Mouse (Mus musculus) MEL (cell line): ENCODE data around the gene Tbc1d10c. TPM values are rescaled to one million over a fixed set of nuclear protein-coding genes. Genes with fewer than 3 reads are reported as not detected.

Source experiments
- DNase-seq: peaks from one replicate; pipeline ENCODE4 v3.0.0; 2011; ENCODE audit warnings: low read depth, low spot score
- H3K27ac ChIP-seq: 2 replicates; pipeline ENCODE4 v1.5.1; 2012; ENCODE audit warnings: low read depth, mild to moderate bottlenecking, control low read depth, low read length, moderate library complexity; ENCODE audit not compliant: control insufficient read depth
- H3K27me3 ChIP-seq, 2 experiments: fragments of 150-350 bp in 1 of 2; sonication (generic) in 1 of 2; 2 replicates each; pipeline ENCODE4 v1.6.1; 2012; ENCODE audit warnings: low read length in 2 of 2, mild to moderate bottlenecking in 2 of 2, improper control_type of control experiment in 1 of 2, moderate library complexity in 1 of 2; ENCODE audit not compliant: insufficient read depth in 2 of 2, control insufficient read depth in 1 of 2
- H3K36me3 ChIP-seq, 2 experiments: 2 replicates each; pipeline ENCODE4 v1.6.1; 2012 to 2014; ENCODE audit warnings: low read length in 2 of 2, improper control_type of control experiment in 1 of 2, inconsistent platforms in 1 of 2, mild to moderate bottlenecking in 1 of 2; ENCODE audit not compliant: insufficient read depth in 2 of 2, control insufficient read depth in 1 of 2
- H3K4me1 ChIP-seq, 2 experiments: fragments of 150-350 bp in 1 of 2; sonication (generic) in 1 of 2; 2 replicates each; pipeline ENCODE4 v1.6.1; 2012; ENCODE audit warnings: low read length in 2 of 2, improper control_type of control experiment in 1 of 2, mild to moderate bottlenecking in 1 of 2; ENCODE audit not compliant: insufficient read depth in 2 of 2, control insufficient read depth in 1 of 2
- H3K4me3 ChIP-seq, 2 experiments: fragments of 150-350 bp in 1 of 2; sonication (generic) in 1 of 2; 2 replicates each; pipeline ENCODE4 v1.5.1; 2012; ENCODE audit warnings: low read depth in 2 of 2, low read length in 2 of 2, mild to moderate bottlenecking in 2 of 2, moderate library complexity in 2 of 2, control low read depth in 1 of 2, improper control_type of control experiment in 1 of 2; ENCODE audit not compliant: control insufficient read depth in 1 of 2, insufficient read depth in 1 of 2
- H3K79me2 ChIP-seq: 2 replicates; pipeline ENCODE4 v1.6.1; 2012; ENCODE audit warnings: mild to moderate bottlenecking, low read length, moderate library complexity; ENCODE audit not compliant: control insufficient read depth, poor library complexity, insufficient read depth
- H3K9ac ChIP-seq: 2 replicates; pipeline ENCODE4 v1.6.1; 2012; ENCODE audit warnings: low read depth, mild to moderate bottlenecking, control low read depth, low read length, moderate library complexity; ENCODE audit not compliant: control insufficient read depth, poor library complexity, severe bottlenecking
- H3K9me3 ChIP-seq: fragments of 150-350 bp; sonication (generic); replicated peaks from 2 replicates; pipeline ENCODE4 v1.6.1; 2012; ENCODE audit warnings: mild to moderate bottlenecking, low read length, improper control_type of control experiment, moderate library complexity; ENCODE audit not compliant: insufficient read depth
- CHD2 ChIP-seq: IDR thresholded peaks from 2 replicates; pipeline ENCODE4 v1.6.1; 2011; ENCODE audit warnings: low read length, improper control_type of control experiment
- E2F4 ChIP-seq: IDR thresholded peaks from 2 replicates; pipeline ENCODE4 v1.6.1; 2011; ENCODE audit warnings: low read depth, low read length, improper control_type of control experiment, borderline replicate concordance
- HCFC1 ChIP-seq: IDR thresholded peaks from 2 replicates; pipeline ENCODE4 v1.6.1; 2012; ENCODE audit warnings: low read depth, mild to moderate bottlenecking, inconsistent platforms, low read length, improper control_type of control experiment, moderate library complexity
- MAX ChIP-seq: IDR thresholded peaks from 2 replicates; pipeline ENCODE4 v1.6.1; 2011; ENCODE audit warnings: low read length, improper control_type of control experiment
- MAZ ChIP-seq: IDR thresholded peaks from 2 replicates; pipeline ENCODE4 v1.6.1; 2012; ENCODE audit warnings: low read depth, mild to moderate bottlenecking, inconsistent platforms, low read length, improper control_type of control experiment
- MEF2A ChIP-seq: IDR thresholded peaks from 2 replicates; pipeline ENCODE4 v1.6.1; 2014; ENCODE audit warnings: low read depth, mild to moderate bottlenecking, inconsistent platforms, low read length, improper control_type of control experiment; ENCODE audit not compliant: poor library complexity, insufficient replicate concordance, severe bottlenecking; ENCODE audit errors: extremely low read depth
- MYC ChIP-seq: IDR thresholded peaks from 2 replicates; pipeline ENCODE4 v1.6.1; 2011; ENCODE audit warnings: low read depth, mild to moderate bottlenecking, low read length, improper control_type of control experiment, moderate library complexity
- POLR2A ChIP-seq, 2 experiments: IDR thresholded peaks; 2 replicates each; pipeline ENCODE4 v1.6.1; 2011 to 2012; ENCODE audit warnings: low read length in 2 of 2, mild to moderate bottlenecking in 2 of 2, control low read depth in 1 of 2, improper control_type of control experiment in 1 of 2, low read depth in 1 of 2, moderate library complexity in 1 of 2; ENCODE audit not compliant: control insufficient read depth in 1 of 2, insufficient read depth in 1 of 2, poor library complexity in 1 of 2
- POLR2AphosphoS5 ChIP-seq: IDR thresholded peaks from 2 replicates; pipeline ENCODE4 v1.6.1; 2012; ENCODE audit warnings: low read depth, borderline replicate concordance, mild to moderate bottlenecking, inconsistent platforms, low read length, moderate library complexity, mixed read lengths
- SIN3A ChIP-seq: IDR thresholded peaks from 2 replicates; pipeline ENCODE4 v1.6.1; 2012; ENCODE audit warnings: low read length, improper control_type of control experiment, inconsistent platforms
- SMC3 ChIP-seq: IDR thresholded peaks from 2 replicates; pipeline ENCODE4 v1.6.1; 2011; ENCODE audit warnings: low read depth, low read length, improper control_type of control experiment
- TAL1 ChIP-seq: IDR thresholded peaks from 2 replicates; pipeline ENCODE4 v1.6.1; 2012; ENCODE audit warnings: mild to moderate bottlenecking, inconsistent platforms, low read length, moderate library complexity, mixed read lengths
- TBP ChIP-seq: IDR thresholded peaks from 2 replicates; pipeline ENCODE4 v1.8.0; 2011; ENCODE audit warnings: low read depth, low read length, improper control_type of control experiment
- TCF12 ChIP-seq: IDR thresholded peaks from 2 replicates; pipeline ENCODE4 v1.6.1; 2014; ENCODE audit warnings: low read depth, mild to moderate bottlenecking, inconsistent platforms, low read length, improper control_type of control experiment, moderate library complexity
- UBTF ChIP-seq: IDR thresholded peaks from 2 replicates; pipeline ENCODE4 v1.6.1; 2012; ENCODE audit warnings: low read depth, mild to moderate bottlenecking, inconsistent platforms, low read length, improper control_type of control experiment, moderate library complexity, borderline replicate concordance; ENCODE audit not compliant: insufficient read depth
- USF2 ChIP-seq, 2 experiments: IDR thresholded peaks; 2 replicates each; pipeline ENCODE4 v1.6.1; 2011 to 2012; ENCODE audit warnings: improper control_type of control experiment in 2 of 2, low read length in 2 of 2, borderline replicate concordance in 1 of 2, inconsistent platforms in 1 of 2, low read depth in 1 of 2, mild to moderate bottlenecking in 1 of 2; ENCODE audit not compliant: insufficient read depth in 1 of 2
- ZC3H11A ChIP-seq: IDR thresholded peaks from 2 replicates; pipeline ENCODE4 v1.6.1; 2012; ENCODE audit warnings: low read depth, mild to moderate bottlenecking, inconsistent platforms, low read length, improper control_type of control experiment
- ZMIZ1 ChIP-seq: IDR thresholded peaks from 2 replicates; pipeline ENCODE4 v1.6.1; 2012; ENCODE audit warnings: low read depth, mild to moderate bottlenecking, inconsistent platforms, low read length, improper control_type of control experiment, moderate library complexity
- ZNF384 ChIP-seq: IDR thresholded peaks from 2 replicates; pipeline ENCODE4 v1.6.1; 2012; ENCODE audit warnings: low read depth, mild to moderate bottlenecking, inconsistent platforms, low read length, improper control_type of control experiment
- polyA plus RNA-seq, 2 experiments: library from polyadenylated mRNA; stranded (reverse) in 1 of 2; unstranded in 1 of 2; fragments of >175 nt in 1 of 2; fragments of >200 nt in 1 of 2; gene quantifications; 2 replicates each; pipeline versions ENCODE4 v1.2.1 to v1.2.4; 2012; ENCODE audit warnings: low replicate concordance in 2 of 2, low read depth in 1 of 2; ENCODE audit not compliant: insufficient read length in 2 of 2, insufficient read depth in 1 of 2, missing spikeins in 1 of 2
- total RNA-seq: library from RNA; depleted of rRNA; stranded (reverse); fragments of 300-350 nt; gene quantifications from 2 replicates; pipeline ENCODE4 v1.2.3, GENCODE M21; 2012

Tbc1d10c gene
- total and polyA plus RNA-seq, 3 experiments = 14.0 to 15.5 TPM; not detected in 1

DNA sequence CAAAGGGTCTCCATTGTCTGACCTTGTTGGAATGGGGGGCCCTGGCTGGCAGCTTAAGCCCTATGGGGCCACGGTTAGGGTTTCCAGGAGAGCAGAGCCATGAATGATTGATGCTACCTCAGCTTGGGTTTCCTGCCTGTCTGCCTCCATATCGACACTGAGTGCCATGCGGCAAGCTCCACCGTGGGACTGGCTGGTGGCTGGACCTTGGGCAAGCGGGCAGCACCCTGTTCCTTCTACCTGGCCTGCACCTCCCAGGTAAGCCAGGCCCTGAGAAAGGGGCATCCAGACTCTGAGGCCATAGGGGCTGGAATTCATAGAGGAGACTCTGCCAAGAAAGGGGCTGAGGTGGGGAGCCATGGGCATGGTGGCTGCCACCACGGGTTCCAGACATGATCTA lies 50.9 kb downstream of the Tbc1d10c start:
- Histone ChIP-seq H3K27ac (no peak overlapping the region), H3K36me3 (no peaks in the 10 kb centered on the region)
- no peak for DNase-seq
- TF ChIP-seq ZMIZ1 = no peak
- TF ChIP-seq CHD2 = no peak
- TF ChIP-seq ZC3H11A = no peak
- TF ChIP-seq MAX = no peak
- TF ChIP-seq TCF12 = no peak
- no peak for TF ChIP-seq MYC
- TF ChIP-seq SMC3 = no peak
- TF ChIP-seq MAZ = no peak
- no peak for TF ChIP-seq MEF2A
- no peak for TF ChIP-seq SIN3A
- TF ChIP-seq E2F4 = no peak
- TF ChIP-seq HCFC1 = no peak
- no peak for TF ChIP-seq POLR2AphosphoS5
- no peak for TF ChIP-seq ZNF384
- TF ChIP-seq TAL1 = no peak
- TF ChIP-seq UBTF = no peak
- TF ChIP-seq POLR2A (IDR thresholded peaks at IDR 0.05; ENCODE audit: control insufficient read depth in 1 of 2, insufficient read depth in 1 of 2, low read depth in 1 of 2, low read length in 2 of 2, poor library complexity in 1 of 2) = no peak
- no peak for TF ChIP-seq USF2 (IDR thresholded peaks at IDR 0.05; ENCODE audit: borderline replicate concordance in 1 of 2, insufficient read depth in 1 of 2, low read depth in 1 of 2, low read length in 2 of 2)
- TF ChIP-seq TBP = no peak
- TF ChIP-seq, all 39 proteins: peak for 0
- no peaks in the 10 kb centered on the region for H3K9me3 ChIP-seq
- no peaks in the 10 kb centered on the region; a peak in 1 of 4 replicates for H3K27me3 ChIP-seq
- H3K4me1 ChIP-seq = no peaks in the 10 kb centered on the region
- no peak overlapping the region for H3K9ac ChIP-seq
- no peaks in the 10 kb centered on the region for H3K79me2 ChIP-seq
- no peak overlapping the region for H3K4me3 ChIP-seq

DNA sequence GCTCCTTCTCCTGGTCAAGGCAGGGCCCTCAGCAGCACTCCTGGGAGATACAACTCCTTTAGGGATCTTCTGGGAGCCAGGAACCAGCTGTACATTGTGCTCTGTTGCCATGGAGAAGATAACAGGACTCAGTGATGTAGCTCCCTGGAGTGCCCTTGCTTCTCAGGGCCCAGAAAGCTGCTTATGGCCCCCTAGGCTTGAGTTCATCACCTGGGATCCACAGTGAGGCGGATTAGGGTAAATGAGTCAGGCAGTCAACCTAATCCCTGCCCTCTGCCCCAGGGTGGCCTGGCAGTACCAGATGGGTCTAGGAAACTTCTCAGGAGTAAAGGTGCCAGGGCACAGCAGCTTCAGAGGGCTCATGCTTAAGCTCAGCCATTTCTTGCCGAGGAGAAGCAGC lies 51.6 kb downstream of the Tbc1d10c start, which contains the start of gene Gpr152:
Gene Gpr152, plus strand, starts transcription at position 342 of the 400 bp plus-strand sequence.
- Histone ChIP-seq H3K4me1 (no peaks in the 10 kb centered on the region), H3K27ac (no peak within 1 kb of the TSS), H3K4me3 (no peak within 1 kb of the TSS), H3K9me3 (no peaks in the 10 kb centered on the region), H3K36me3 (no peaks in the 10 kb centered on the region), H3K9ac (no peak within 1 kb of the TSS), H3K27me3 (no peaks in the 10 kb centered on the region; a peak in 1 of 4 replicates), H3K79me2 (no peaks in the 10 kb centered on the region)
- no peak for DNase-seq
- no peak for TF ChIP-seq TCF12
